Mouse (Mus musculus): ENCODE measurements around the gene Cbr2.

Cbr2 gene

DNA sequence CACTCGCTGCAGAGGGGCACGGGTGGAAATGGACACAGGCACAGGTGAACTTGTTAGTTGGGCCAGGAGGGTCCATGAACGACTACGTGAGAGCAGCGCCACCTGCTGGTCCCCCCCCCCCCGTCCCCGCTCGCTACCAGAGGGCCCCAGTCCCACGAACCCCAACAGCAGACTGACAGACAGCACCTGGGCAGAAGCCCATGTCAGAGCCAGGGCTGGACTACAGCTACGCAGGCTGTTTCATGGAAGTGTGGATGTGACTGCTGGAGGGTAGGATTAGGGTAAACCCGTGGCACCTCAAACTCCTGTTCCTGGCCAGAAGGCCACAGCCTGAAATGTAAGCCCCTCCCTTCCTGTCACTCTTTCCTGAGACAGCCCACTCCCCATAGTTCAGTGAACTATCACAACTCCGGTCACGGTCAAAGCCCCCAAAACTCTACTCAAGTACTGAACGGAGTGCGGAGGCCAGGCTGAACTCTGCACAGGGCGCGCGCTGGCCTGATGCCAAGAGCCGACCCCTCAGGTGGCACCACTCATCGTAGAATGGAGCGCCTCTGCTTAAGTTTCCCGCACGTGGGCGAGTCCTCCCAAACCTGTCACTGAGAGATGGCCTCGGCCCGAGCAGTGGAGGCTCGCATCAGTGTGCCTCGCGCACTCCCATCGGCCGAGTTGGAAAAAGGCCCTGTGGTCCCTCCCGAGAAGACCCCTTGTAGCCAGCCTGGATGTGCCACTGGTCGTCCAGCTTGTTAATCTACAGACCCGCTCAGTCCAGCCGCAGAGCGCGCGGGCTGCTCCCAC lies 18.9 kb downstream of the Cbr2 start:
- in situ Hi-C loops (cut with MboI, MseI): no loop called here

GRCm38 (mm10) chr11:120711980-120712604 lies 19.8 kb downstream of the Cbr2 start:
- in situ Hi-C loops (cut with MboI, MseI): no loop called here

DNA sequence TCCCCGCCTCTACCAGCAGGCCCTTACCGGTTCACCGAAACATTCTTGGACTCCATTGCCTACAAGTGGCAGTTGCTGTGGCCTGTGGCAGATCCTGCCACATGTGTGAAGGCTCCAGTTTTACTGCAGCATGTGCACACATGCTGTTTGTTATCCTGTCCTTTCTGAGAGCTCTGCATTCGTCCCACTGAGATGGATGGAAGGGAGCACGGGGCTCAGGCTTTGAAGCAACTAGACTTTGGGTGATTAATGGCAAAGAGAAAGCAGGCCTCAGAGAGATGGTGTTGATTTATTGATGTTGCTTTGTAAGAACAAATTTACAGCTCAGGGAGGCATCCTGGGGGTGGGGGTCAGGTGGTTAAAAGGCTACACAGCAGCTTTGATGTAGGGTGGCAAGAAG lies 21.2 kb downstream of the Cbr2 start:
- in situ Hi-C loops (cut with MboI, MseI): no loop called here

GRCm38 (mm10) chr11:120709551-120709950 lies 22.4 kb downstream of the Cbr2 start:
- in situ Hi-C loops (cut with MboI, MseI): no loop called here

DNA sequence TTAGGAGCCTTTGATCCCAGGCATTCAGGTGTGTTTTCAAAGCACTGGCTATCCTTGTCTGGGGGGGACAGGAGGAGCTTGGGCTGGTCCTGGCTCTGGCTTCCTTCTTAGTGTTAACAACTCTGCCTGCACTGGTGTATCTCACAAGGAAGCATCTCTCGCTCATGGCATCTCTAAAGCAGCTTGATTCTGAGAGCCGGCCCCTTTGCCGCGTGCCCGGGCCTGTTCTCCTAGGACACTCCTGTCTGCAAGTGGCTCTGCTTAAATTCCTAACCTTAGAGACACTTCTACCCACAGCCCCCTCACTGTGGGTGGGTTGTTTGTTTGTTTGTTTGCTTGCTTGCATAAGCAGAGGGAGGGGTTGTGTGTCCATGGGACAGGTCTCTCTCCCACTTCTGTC lies 23.9 kb downstream of the Cbr2 start:
- in situ Hi-C loops (cut with MboI, MseI): no loop called here

GRCm38 (mm10) chr11:120707225-120707624 lies 24.7 kb downstream of the Cbr2 start:
- in situ Hi-C loops (cut with MboI, MseI): no loop called here

- in situ Hi-C loops (cut with MboI, MseI): no loop called here
Observed at GRCm38 (mm10) chr11:120706120-120706519, 25.8 kb downstream of the Cbr2 start.

DNA sequence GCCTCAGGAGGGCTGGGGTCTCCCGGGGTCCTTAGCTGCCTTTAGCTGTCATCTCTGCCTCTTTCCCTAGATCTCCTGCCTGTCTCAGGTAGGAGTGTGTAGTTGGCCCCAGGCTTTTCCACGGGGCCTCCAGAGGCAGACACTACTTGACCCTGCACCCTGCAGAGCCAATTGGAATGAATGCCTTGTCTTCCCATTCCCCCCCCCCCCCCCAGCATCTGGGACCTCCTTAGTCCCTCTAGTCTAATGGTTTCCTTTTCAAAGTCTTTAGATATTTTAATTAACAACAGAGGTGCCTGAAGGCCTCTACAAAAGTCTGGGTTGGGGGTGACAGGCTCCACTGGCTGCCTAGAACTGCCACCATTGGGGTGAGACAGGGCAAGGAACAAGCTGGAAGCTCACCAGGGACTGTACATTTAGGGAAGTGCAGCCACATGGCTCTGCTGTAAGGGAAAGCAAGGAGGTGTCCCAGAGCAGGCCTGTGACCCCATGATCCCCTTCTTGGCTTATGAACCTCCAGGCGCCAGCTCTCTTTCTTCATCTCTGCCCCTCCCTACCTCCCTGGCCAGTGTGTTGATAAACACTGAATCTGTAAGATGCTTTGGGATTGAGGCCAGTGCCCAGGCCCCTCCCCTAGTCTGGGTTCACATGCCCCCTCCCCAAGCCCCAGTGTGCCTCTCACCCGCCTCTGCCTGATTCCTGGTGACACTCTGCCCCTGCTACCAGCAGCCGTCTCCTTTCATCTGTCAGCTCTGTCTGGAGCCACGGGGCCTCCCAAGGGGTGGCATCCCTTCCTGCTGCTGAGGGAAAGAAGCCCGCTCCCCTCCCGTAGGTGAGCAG lies 27.2 kb downstream of the Cbr2 start:
- in situ Hi-C loops (cut with MboI, MseI): no loop called here

- in situ Hi-C loops (cut with MboI, MseI): no loop called here
Observed at GRCm38 (mm10) chr11:120703696-120704454, 28.0 kb downstream of the Cbr2 start.

GRCm38 (mm10) chr11:120697741-120698140 lies 34.2 kb downstream of the Cbr2 start:
- in situ Hi-C loops (cut with MboI, MseI): no loop called here

GRCm38 (mm10) chr11:120696568-120696967 lies 35.3 kb downstream of the Cbr2 start:
- in situ Hi-C loops (cut with MboI, MseI): no loop called here

- in situ Hi-C loops (cut with MboI, MseI): no loop called here
Observed at GRCm38 (mm10) chr11:120695641-120696040, 36.3 kb downstream of the Cbr2 start.

DNA sequence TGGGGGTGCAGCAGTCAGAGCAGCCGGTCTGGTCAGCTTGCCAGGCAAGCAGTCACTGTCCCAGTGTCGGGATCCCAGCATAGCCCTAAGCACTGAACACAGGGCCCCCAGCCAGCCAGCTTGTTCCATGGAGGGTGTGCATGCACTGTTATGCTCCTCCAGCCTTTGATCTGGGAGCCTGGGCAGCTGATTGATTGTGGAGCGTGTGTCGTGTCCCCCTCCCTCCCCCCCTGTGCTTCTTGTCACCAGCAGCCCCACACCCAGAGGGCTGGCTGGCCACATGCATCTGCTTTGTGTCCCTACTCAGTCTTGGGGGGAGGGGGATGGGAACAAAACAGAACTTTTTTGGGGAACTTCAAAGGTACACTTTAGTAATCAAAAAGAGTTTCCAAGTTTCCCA lies 36.7 kb downstream of the Cbr2 start:
- in situ Hi-C loops (cut with MboI, MseI): no loop called here

DNA sequence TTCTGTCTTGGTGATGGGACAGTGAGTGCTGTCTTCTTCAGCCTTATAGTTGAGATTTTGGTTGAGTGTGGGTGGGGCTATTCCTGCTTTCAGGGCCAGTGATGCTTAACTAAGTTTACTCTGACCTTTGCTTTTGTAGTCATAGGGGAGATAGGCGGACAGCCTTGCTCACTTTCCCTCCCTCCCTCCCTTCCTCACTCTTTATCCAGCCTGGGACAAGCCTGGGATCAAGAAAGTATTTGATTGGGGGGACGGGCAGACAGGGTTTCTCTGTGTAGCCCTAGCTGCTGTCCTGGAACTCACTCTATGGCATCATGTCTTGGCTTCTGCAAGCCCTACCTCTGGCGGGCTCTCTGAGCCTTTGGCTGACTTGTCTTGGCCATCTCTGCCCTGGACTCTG lies 38.5 kb downstream of the Cbr2 start:
- in situ Hi-C loops (cut with MboI, MseI): no loop called here

DNA sequence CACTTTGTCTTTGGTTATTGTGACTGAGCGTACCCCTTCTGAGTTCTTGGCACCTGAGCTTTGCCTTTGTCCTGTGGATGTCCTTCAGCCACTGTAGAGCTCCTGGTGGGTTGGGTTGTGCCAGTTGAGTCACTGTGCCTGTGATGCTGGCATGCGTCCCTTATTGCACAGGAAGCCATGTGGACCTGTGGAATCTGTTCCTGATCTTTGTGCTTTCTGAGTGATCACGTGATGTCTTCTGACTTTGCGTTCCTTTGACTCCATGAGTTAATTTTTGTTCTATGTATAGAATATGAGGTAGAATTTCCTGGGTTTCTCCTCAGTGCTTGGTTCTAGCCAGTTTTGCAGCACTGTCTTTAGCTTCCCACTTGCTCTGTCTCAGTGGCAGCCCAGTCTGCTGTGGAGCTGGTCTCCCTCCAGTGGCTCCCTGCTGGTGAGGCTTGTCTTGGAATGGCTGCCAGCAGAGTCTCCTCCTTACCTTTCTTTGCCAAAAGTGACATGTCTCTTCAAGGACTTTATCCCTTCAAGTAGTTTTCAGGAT lies 39.4 kb downstream of the Cbr2 start:
- in situ Hi-C loops (cut with MboI, MseI): no loop called here

- in situ Hi-C loops (cut with MboI, MseI): no loop called here
Observed at GRCm38 (mm10) chr11:120689365-120689764, 42.5 kb downstream of the Cbr2 start.

DNA sequence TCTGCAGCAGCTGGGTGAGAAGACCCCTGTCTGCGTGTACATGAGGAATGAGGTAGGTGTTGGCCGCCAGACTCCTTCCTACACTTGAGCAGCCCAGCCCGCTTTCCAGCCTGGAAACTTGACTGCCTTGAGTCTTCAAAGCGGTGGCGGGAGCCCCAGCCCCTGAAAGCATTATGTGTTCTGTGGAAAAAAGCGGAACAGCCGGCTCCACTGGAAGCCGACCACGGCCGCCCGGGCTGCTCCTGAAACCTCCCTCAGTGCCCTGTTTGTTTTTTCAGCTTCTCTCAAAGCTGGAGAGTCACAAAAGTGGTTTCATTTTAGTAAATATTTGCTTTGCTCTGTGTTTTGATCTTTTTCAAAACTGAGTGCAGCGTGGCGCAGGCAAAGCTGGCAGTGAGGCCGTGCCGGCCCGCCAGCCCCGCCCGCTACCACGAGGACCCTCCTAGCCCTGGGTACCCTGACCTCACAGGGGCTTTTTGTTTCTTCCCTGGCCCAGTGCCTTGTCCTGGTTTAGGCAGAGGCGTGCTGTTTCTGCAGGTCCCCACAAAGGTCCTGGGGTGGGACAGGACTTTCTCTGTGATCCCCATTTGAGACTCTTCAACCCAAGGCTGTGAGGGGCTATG lies 45.2 kb downstream of the Cbr2 start:
- in situ Hi-C loops (cut with MboI, MseI): no loop called here

GRCm38 (mm10) chr11:120684660-120685059 lies 47.3 kb downstream of the Cbr2 start:
- in situ Hi-C loops (cut with MboI, MseI): no loop called here

DNA sequence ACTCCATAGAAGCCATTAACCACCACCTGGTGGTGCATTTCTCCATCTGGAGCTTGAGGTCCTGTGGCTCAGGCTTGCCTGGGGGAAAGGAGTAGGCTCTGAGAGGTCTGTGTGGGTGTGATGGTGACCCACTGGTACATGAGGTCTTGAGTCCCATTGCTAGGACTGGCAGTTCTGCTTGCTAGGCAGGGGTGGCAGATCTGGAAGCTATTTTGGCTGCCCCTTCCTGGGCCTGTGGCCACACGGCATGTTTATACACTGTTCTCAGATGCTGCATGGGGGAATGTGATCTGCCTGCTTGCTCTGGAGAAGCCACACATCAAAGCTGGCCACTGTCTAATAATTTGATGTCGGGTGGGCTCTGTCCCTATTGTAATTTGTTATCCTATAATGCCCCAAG lies 47.8 kb downstream of the Cbr2 start:
- in situ Hi-C loops (cut with MboI, MseI): no loop called here

GRCm38 (mm10) chr11:120683536-120683935 lies 48.4 kb downstream of the Cbr2 start:
- in situ Hi-C loops (cut with MboI, MseI): no loop called here

GRCm38 (mm10) chr11:120682683-120683082 lies 49.2 kb downstream of the Cbr2 start:
- in situ Hi-C loops (cut with MboI, MseI): no loop called here
